Mouse (Mus musculus) heart, postnatal 14 days (tissue): ENCODE measurements around the gene Cpsf6. TPM values are rescaled to one million over a fixed set of nuclear protein-coding genes. Genes with fewer than 3 reads are reported as not detected.
"Not testable (repeated sequence)": the region's sequence is repeated elsewhere in the genome, so short reads cannot be mapped to it uniquely, and the experiment has no call there.

Source experiments
- DNase-seq, 2 experiments: peaks; one replicate each; pipeline ENCODE4 v3.0.0; 2021 to 2022
- intact Hi-C: fragments of 180-260 bp; cut with DNase I; formaldehyde crosslinking; loops from one replicate; pipeline ENCODE4 v1.15.1; 2025
- total RNA-seq, 2 experiments: library from RNA; stranded (reverse); gene quantifications; 2 replicates each; pipeline ENCODE4 v1.2.3; 2021

Cpsf6 gene
- total RNA-seq, 2 experiments from 2014 or later = 43.6 to 43.8 TPM

- DNase-seq = no peak
- intact Hi-C loops = no loop called here
Observed at GRCm38 (mm10) chr10:117389371-117389740, 9.5 kb upstream of the Cpsf6 start.

GRCm38 (mm10) chr10:117388637-117389370 is 9.0 kb upstream of the Cpsf6 start:
- intact Hi-C loops = no loop called here
- DNase-seq = no peak

GRCm38 (mm10) chr10:117387961-117388636 is 8.3 kb upstream of the Cpsf6 start:
- not testable (repeated sequence) for DNase-seq

GRCm38 (mm10) chr10:117386981-117387380 is 7.2 kb upstream of the Cpsf6 start:
- intact Hi-C loops = no loop called here
- no peak for DNase-seq

More at GRCm38 (mm10) chr10:117387961-117388636, 8.3 kb upstream of the Cpsf6 start:
- intact Hi-C loops = not testable (repeated sequence)

- intact Hi-C loops = no loop called here
- DNase-seq = no peak
Observed at GRCm38 (mm10) chr10:117386261-117386660, 6.4 kb upstream of the Cpsf6 start.

GRCm38 (mm10) chr10:117385431-117385830 is 5.6 kb upstream of the Cpsf6 start:
- intact Hi-C loops = no loop called here

GRCm38 (mm10) chr10:117385086-117385430 is 5.2 kb upstream of the Cpsf6 start:
- intact Hi-C loops = no loop called here
- no peak for DNase-seq

More at GRCm38 (mm10) chr10:117385431-117385830, 5.6 kb upstream of the Cpsf6 start:
- DNase-seq = no peak

GRCm38 (mm10) chr10:117384386-117385085 is 4.7 kb upstream of the Cpsf6 start:
- intact Hi-C loops = no loop called here
- no peak for DNase-seq

GRCm38 (mm10) chr10:117383941-117384340 is 4.1 kb upstream of the Cpsf6 start:
- intact Hi-C loops = no loop called here
- DNase-seq = no peak

- intact Hi-C loops = no loop called here
- no peak for DNase-seq
Observed at GRCm38 (mm10) chr10:117382996-117383550, 3.3 kb upstream of the Cpsf6 start.

- DNase-seq = no peak
- intact Hi-C loops = no loop called here
Observed at GRCm38 (mm10) chr10:117382146-117382545, 2.3 kb upstream of the Cpsf6 start.

GRCm38 (mm10) chr10:117380721-117381570 is 1.1 kb upstream of the Cpsf6 start:
- DNase-seq = no peak
- intact Hi-C loops = no loop called here

GRCm38 (mm10) chr10:117379441-117379840 is 374 bp downstream of the Cpsf6 start:
- intact Hi-C loops = no loop called here

GRCm38 (mm10) chr10:117378642-117379041 is 1.2 kb downstream of the Cpsf6 start:
- no peak for DNase-seq
- intact Hi-C loops = no loop called here

More at GRCm38 (mm10) chr10:117379441-117379840, 374 bp downstream of the Cpsf6 start:
- DNase-seq = no peak

- intact Hi-C loops = no loop called here
- no peak for DNase-seq
Observed at GRCm38 (mm10) chr10:117378291-117378555, 1.6 kb downstream of the Cpsf6 start.

- DNase-seq = no peak
- intact Hi-C loops = no loop called here
Observed at GRCm38 (mm10) chr10:117377431-117378290, 2.2 kb downstream of the Cpsf6 start.

- intact Hi-C loops = no loop called here
- peak; percentile 99 for DNase-seq
Observed at GRCm38 (mm10) chr10:117376580-117377189, 3.1 kb downstream of the Cpsf6 start.

- intact Hi-C loops = no loop called here
- DNase-seq = peak; percentile 67 to 73
Observed at GRCm38 (mm10) chr10:117375841-117376579, 3.8 kb downstream of the Cpsf6 start.
